Mouse (Mus musculus) sigmoid colon, adult 10 weeks (tissue): ENCODE data around the gene Pex14. TPM values are rescaled to one million over a fixed set of nuclear protein-coding genes. Genes with fewer than 3 reads are reported as not detected.

Experiments used
- polyA plus RNA-seq: library from polyadenylated mRNA; stranded (reverse); fragments of 350-450 nt; fragmentation: Illumina TruSeq; extraction: RNeasy Lipid Tissue Mini Kit (QIAGEN cat#74804); gene quantifications from one replicate; pipeline ENCODE4 v1.2.3, GENCODE M21; 2014; ENCODE audit warnings: low read depth, low replicate concordance

The Pex14 gene
- 1.1 TPM for polyA plus RNA-seq

GRCm38 (mm10) chr4:149099369-149100017 is at the start of gene Pex14:
Gene Pex14, minus strand, starts transcription at chr4:149099876.

GRCm38 (mm10) chr4:149136982-149137770 is 37.5 kb upstream of the Pex14 start, which contains the start of gene Cenps:
Gene Cenps, minus strand, starts transcription at chr4:149137629.

GRCm38 (mm10) chr4:149126663-149127062 is 27.0 kb upstream of the Pex14 start, which contains the start of gene Cort:
Gene Cort, minus strand, starts transcription at chr4:149126763.

GRCm38 (mm10) chr4:149103875-149104561 is 4.3 kb upstream of the Pex14 start, which contains the start of gene Dffa:
Gene Dffa, plus strand, starts transcription at chr4:149104146.

Other genes starting within 250 kb of the Pex14 start
- 8.0 TPM for gene Dffa, start 4.3 kb upstream of the Pex14 start, polyA plus RNA-seq
- not detected for gene Cort, start 26.9 kb upstream of the Pex14 start, polyA plus RNA-seq
- 3.1 TPM for gene Cenps, start 37.8 kb upstream of the Pex14 start, polyA plus RNA-seq
- gene Pgd, start 66.9 kb upstream of the Pex14 start, polyA plus RNA-seq, result 38.9 TPM
- gene Kif1b, start 207.8 kb upstream of the Pex14 start, polyA plus RNA-seq, result 67.2 TPM